Mouse (Mus musculus) CH12.LX (cell line): Measurements from ENCODE around the gene Slc2a8. TPM values are rescaled to one million over a fixed set of nuclear protein-coding genes. Genes with fewer than 3 reads are reported as not detected.

Experiments used
- DNase-seq: peaks from one replicate; pipeline ENCODE4 v3.0.0-alpha.2; 2013; ENCODE audit errors: extremely low read depth
- H3K27ac ChIP-seq: 2 replicates; pipeline ENCODE4 v1.5.1; 2012; ENCODE audit warnings: low read depth, mild to moderate bottlenecking, control low read depth, moderate library complexity; ENCODE audit not compliant: insufficient read depth
- H3K27me3 ChIP-seq: replicated peaks from 2 replicates; pipeline ENCODE3; 2012; ENCODE audit warnings: inconsistent platforms
- H3K36me3 ChIP-seq, 2 experiments: replicated peaks in 1 of 2; 2 replicates each; pipeline versions ENCODE3 to v1.6.1; 2012; ENCODE audit warnings: inconsistent platforms in 1 of 2, low read length in 1 of 2, mild to moderate bottlenecking in 1 of 2, mixed read lengths in 1 of 2, moderate library complexity in 1 of 2; ENCODE audit not compliant: control insufficient read depth in 1 of 2, insufficient read depth in 1 of 2
- H3K4me1 ChIP-seq, 2 experiments: 2 replicates each; pipeline ENCODE4 v1.6.1; 2012; ENCODE audit warnings: inconsistent platforms in 1 of 2, moderate library complexity in 1 of 2; ENCODE audit not compliant: insufficient read depth in 2 of 2, control insufficient read depth in 1 of 2
- H3K4me2 ChIP-seq: 2 replicates; pipeline ENCODE4 v1.6.1; 2012; ENCODE audit warnings: low read depth, mild to moderate bottlenecking, control low read depth; ENCODE audit not compliant: poor library complexity, insufficient read depth, severe bottlenecking
- H3K4me3 ChIP-seq, 3 experiments: fragments of 150-350 bp in 1 of 3; sonication (generic) in 1 of 3; replicated peaks in 1 of 3; 2 replicates each; pipeline versions ENCODE3 to v1.5.1; 2011 to 2012; ENCODE audit warnings: low read depth in 2 of 3, low read length in 2 of 3, mild to moderate bottlenecking in 2 of 3, moderate library complexity in 2 of 3, control low read depth in 1 of 3, improper control_type of control experiment in 1 of 3, inconsistent platforms in 1 of 3, mixed read lengths in 1 of 3; ENCODE audit not compliant: poor library complexity in 1 of 3
- H3K79me2 ChIP-seq: replicated peaks from 2 replicates; pipeline ENCODE4 v1.6.1; 2012; ENCODE audit warnings: mild to moderate bottlenecking, moderate library complexity; ENCODE audit not compliant: control insufficient read depth, poor library complexity, insufficient read depth, severe bottlenecking; ENCODE audit errors: extremely low read depth
- H3K9ac ChIP-seq: 2 replicates; pipeline ENCODE4 v1.6.1; 2012; ENCODE audit warnings: low read depth, mild to moderate bottlenecking, control low read depth, moderate library complexity; ENCODE audit not compliant: insufficient read depth
- H3K9me3 ChIP-seq: replicated peaks from 2 replicates; pipeline ENCODE3; 2012; ENCODE audit warnings: low read length, inconsistent platforms, mixed read lengths
- BHLHE40 ChIP-seq: IDR thresholded peaks from 2 replicates; pipeline ENCODE4 v1.6.1; 2011; ENCODE audit warnings: mild to moderate bottlenecking, low read depth, low read length, improper control_type of control experiment
- CTCF ChIP-seq, 2 experiments: IDR thresholded peaks in 1 of 2; conservative IDR thresholded peaks in 1 of 2; 2 replicates each; pipeline ENCODE4 v1.5.1; 2011 to 2012; ENCODE audit warnings: low read depth in 2 of 2, low read length in 2 of 2, improper control_type of control experiment in 1 of 2, inconsistent platforms in 1 of 2, mild to moderate bottlenecking in 1 of 2, moderate library complexity in 1 of 2
- EP300 ChIP-seq: IDR thresholded peaks from 2 replicates; pipeline ENCODE4 v1.6.1; 2011; ENCODE audit warnings: low read length, improper control_type of control experiment
- ETS1 ChIP-seq: conservative IDR thresholded peaks from 2 replicates; pipeline ENCODE4 v1.6.1; 2012; ENCODE audit warnings: low read depth, mild to moderate bottlenecking, inconsistent platforms, low read length, improper control_type of control experiment, moderate library complexity
- HCFC1 ChIP-seq: IDR thresholded peaks from 2 replicates; pipeline ENCODE4 v1.6.1; 2012; ENCODE audit warnings: low read depth, mild to moderate bottlenecking, inconsistent platforms, low read length, improper control_type of control experiment
- JUN ChIP-seq: IDR thresholded peaks from 2 replicates; pipeline ENCODE4 v1.6.1; 2011; ENCODE audit warnings: low read depth, mild to moderate bottlenecking, low read length, improper control_type of control experiment, moderate library complexity; ENCODE audit not compliant: insufficient read depth
- MAFK ChIP-seq: IDR thresholded peaks from 2 replicates; pipeline ENCODE4 v1.6.1; 2011; ENCODE audit warnings: low read length, improper control_type of control experiment; ENCODE audit not compliant: insufficient replicate concordance
- MAZ ChIP-seq: IDR thresholded peaks from 2 replicates; pipeline ENCODE4 v1.6.1; 2012; ENCODE audit warnings: low read depth, mild to moderate bottlenecking, inconsistent platforms, low read length, improper control_type of control experiment, moderate library complexity
- MEF2A ChIP-seq: IDR thresholded peaks from 2 replicates; pipeline ENCODE4 v1.6.1; 2014; ENCODE audit warnings: low read depth, mild to moderate bottlenecking, inconsistent platforms, low read length, improper control_type of control experiment, borderline replicate concordance
- MXI1 ChIP-seq: IDR thresholded peaks from 2 replicates; pipeline ENCODE4 v1.6.1; 2011; ENCODE audit warnings: mild to moderate bottlenecking, low read depth, low read length, improper control_type of control experiment
- MYC ChIP-seq: IDR thresholded peaks from 2 replicates; pipeline ENCODE4 v1.6.1; 2011; ENCODE audit warnings: low read depth, mild to moderate bottlenecking, improper control_type of control experiment, low read length
- NELFE ChIP-seq: IDR thresholded peaks from 2 replicates; pipeline ENCODE4 v1.6.1; 2011; ENCODE audit warnings: low read depth, low read length, improper control_type of control experiment
- PAX5 ChIP-seq: IDR thresholded peaks from 2 replicates; pipeline ENCODE4 v1.6.1; 2012; ENCODE audit warnings: low read length, inconsistent platforms, mixed read lengths
- POLR2A ChIP-seq: IDR thresholded peaks from 2 replicates; pipeline ENCODE4 v1.6.1; 2011; ENCODE audit warnings: low read depth, mild to moderate bottlenecking, improper control_type of control experiment, low read length
- SIN3A ChIP-seq: IDR thresholded peaks from 2 replicates; pipeline ENCODE4 v1.6.1; 2012; ENCODE audit warnings: low read length, improper control_type of control experiment, inconsistent platforms
- SMC3 ChIP-seq: IDR thresholded peaks from 2 replicates; pipeline ENCODE4 v1.6.1; 2011; ENCODE audit warnings: low read depth, low read length, improper control_type of control experiment
- ZC3H11A ChIP-seq: IDR thresholded peaks from 2 replicates; pipeline ENCODE4 v1.6.1; 2012; ENCODE audit warnings: low read depth, mild to moderate bottlenecking, inconsistent platforms, low read length, improper control_type of control experiment
- ZKSCAN1 ChIP-seq: IDR thresholded peaks from 2 replicates; pipeline ENCODE4 v1.6.1; 2012; ENCODE audit warnings: low read depth, inconsistent platforms, low read length, improper control_type of control experiment, borderline replicate concordance
- dilution Hi-C: fragments of 300-500 bp; cut with MboI; formaldehyde crosslinking; loops from 2 replicates; pipeline ENCODE4 v1.14.3; 2020; ENCODE audit warnings: low sequenced_read_pairs; ENCODE audit not compliant: extremely low pct_unique_long_range_greater_than_20kb, extremely low pct_ligation_motif_present
- in situ Hi-C: fragments of 300-500 bp; cut with MboI; formaldehyde crosslinking; loops from 3 replicates; pipeline ENCODE4 v1.14.3; 2019; ENCODE audit warnings: low sequenced_read_pairs, low pct_ligation_motif_present, low pct_unique_long_range_greater_than_20kb, mixed read lengths
- polyA plus RNA-seq: library from polyadenylated mRNA; unstranded; fragments of >175 nt; gene quantifications from 2 replicates; pipeline ENCODE4 v1.2.1, GENCODE M21; 2012; ENCODE audit warnings: low read depth; ENCODE audit not compliant: insufficient read length
- total RNA-seq, 2 experiments: library from RNA; depleted of rRNA; stranded (reverse); fragments of 300-350 nt in 1 of 2; fragments of >200 nt in 1 of 2; gene quantifications; 2 replicates each; pipeline ENCODE4 v1.2.3; 2012 to 2014

The Slc2a8 gene
- total and polyA plus RNA-seq, 3 experiments: 1.1 to 5.6 (median 1.3) TPM

- H3K27me3 ChIP-seq: no peaks in the 10 kb centered on the region
- peak overlapping the region; percentile 43; the same call in 1 of the 2 replicates for H3K9ac ChIP-seq
- peak overlapping the region; percentile 78 for H3K4me2 ChIP-seq
- H3K79me2 ChIP-seq: peaks cover 34% of the 10 kb centered on the region
- no peak overlapping the region for H3K27ac ChIP-seq
- H3K36me3 ChIP-seq: peaks cover 27 to 46% of the 10 kb centered on the region in 2 experiments
- TF ChIP-seq ZKSCAN1: no peak
- TF ChIP-seq SMC3: no peak
- TF ChIP-seq EP300: no peak
- TF ChIP-seq MAFK: no peak
- TF ChIP-seq CTCF (conservative IDR thresholded peaks at IDR 0.05 in 1 of 2, IDR thresholded peaks at IDR 0.05 in 1 of 2; ENCODE audit: low read depth in 2 of 2, low read length in 2 of 2): no peak
- no peak for TF ChIP-seq MYC
- no peak for TF ChIP-seq ETS1
- no peak for TF ChIP-seq PAX5
- no peak for TF ChIP-seq NELFE
- no peak for TF ChIP-seq ZC3H11A
- TF ChIP-seq BHLHE40: no peak
- no peak for TF ChIP-seq MAZ
- dilution Hi-C loops: no loop called here
- H3K4me1 ChIP-seq: peaks cover 8 to 46% of the 10 kb centered on the region in 2 experiments
- peak; percentile 45 for DNase-seq
- in situ Hi-C loops: no loop called here
- no peaks in the 10 kb centered on the region for H3K9me3 ChIP-seq
- H3K4me3 ChIP-seq: peak overlapping the region; percentile 24 to 97 (median 93)
Observed at GRCm38 (mm10) chr2:32963981-32964380, 17.9 kb downstream of the Slc2a8 start.

- dilution Hi-C loops: no loop called here
- H3K4me3 ChIP-seq: peak overlapping the region; percentile 82 to 97 (median 93)
Observed at GRCm38 (mm10) chr2:32963544-32963943, 18.3 kb downstream of the Slc2a8 start.

More at GRCm38 (mm10) chr2:32963544-32963943, 18.3 kb downstream of the Slc2a8 start:
- peak; percentile 31 for DNase-seq
- Histone ChIP-seq H3K4me1 (peaks cover 8 to 46% of the 10 kb centered on the region in 2 experiments), H3K79me2 (peaks cover 34% of the 10 kb centered on the region), H3K27me3 (no peaks in the 10 kb centered on the region), H3K9ac (peak overlapping the region; percentile 100), H3K4me2 (peak overlapping the region; percentile 78), H3K27ac (peak overlapping the region; percentile 90; the same call in 1 of the 2 replicates), H3K36me3 (peaks cover 27 to 47% of the 10 kb centered on the region in 2 experiments), H3K9me3 (no peaks in the 10 kb centered on the region)
- TF ChIP-seq POLR2A (peak; percentile 31; the same call in 1 of the 2 replicates), NELFE (0 out of 2 replicates have a peak, but pooled peaks have one; percentile 18), SIN3A (peak; percentile 59), MXI1 (peak; percentile 44; the same call in 1 of the 2 replicates), HCFC1 (no peak), MEF2A (no peak), JUN (peak; percentile 10; the same call in 1 of the 2 replicates)
- in situ Hi-C loops: no loop called here
